Mouse (Mus musculus) CD8-positive naive resting alpha-beta T cell, adult 2 months (primary cell): Measurements from ENCODE around the gene Trim8.

Source experiments
- DNase-seq, 2 experiments: peaks; one replicate each; pipeline ENCODE4 v3.0.0; 2022; ENCODE audit warnings: low read depth in 2 of 2, low spot score in 2 of 2

The Trim8 gene

DNA sequence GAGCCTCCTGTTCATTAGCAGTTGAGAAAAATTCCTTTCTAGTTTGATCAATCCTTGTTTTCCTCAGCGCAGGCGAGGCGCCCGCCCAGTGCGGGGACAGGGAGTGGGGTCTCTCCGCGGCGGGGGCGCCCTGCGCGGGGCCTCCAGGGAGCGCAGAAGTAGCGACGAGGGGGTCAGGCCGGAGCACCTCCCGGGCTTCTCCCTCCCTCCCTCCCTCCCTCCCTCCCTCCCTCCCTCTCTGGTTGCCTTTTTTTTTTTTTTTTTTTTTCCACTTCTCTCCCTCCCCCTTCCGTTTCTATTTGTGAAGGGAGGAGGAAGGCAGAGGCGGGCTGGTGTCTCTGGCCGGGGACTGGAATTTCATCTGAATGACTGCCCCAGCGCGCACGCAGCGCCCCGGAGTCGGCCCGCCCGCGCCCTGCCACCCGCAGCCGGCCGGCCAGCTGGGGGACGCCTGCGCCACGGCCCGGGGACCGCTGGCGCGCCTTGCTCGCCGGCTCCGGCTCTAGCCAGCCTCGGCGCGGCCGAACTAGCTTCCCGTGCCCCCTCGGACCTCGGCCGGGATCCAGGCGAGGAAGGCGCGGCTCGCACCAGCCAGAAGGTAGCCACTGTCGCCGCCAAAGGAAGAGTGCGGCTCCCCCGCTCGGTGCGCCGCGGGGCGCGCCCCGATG, at the start of gene Trim8:
Gene Trim8, plus strand, starts transcription at position 302 of the 668 bp plus-strand sequence.
- peak; percentile 27 to 55 for DNase-seq

DNA sequence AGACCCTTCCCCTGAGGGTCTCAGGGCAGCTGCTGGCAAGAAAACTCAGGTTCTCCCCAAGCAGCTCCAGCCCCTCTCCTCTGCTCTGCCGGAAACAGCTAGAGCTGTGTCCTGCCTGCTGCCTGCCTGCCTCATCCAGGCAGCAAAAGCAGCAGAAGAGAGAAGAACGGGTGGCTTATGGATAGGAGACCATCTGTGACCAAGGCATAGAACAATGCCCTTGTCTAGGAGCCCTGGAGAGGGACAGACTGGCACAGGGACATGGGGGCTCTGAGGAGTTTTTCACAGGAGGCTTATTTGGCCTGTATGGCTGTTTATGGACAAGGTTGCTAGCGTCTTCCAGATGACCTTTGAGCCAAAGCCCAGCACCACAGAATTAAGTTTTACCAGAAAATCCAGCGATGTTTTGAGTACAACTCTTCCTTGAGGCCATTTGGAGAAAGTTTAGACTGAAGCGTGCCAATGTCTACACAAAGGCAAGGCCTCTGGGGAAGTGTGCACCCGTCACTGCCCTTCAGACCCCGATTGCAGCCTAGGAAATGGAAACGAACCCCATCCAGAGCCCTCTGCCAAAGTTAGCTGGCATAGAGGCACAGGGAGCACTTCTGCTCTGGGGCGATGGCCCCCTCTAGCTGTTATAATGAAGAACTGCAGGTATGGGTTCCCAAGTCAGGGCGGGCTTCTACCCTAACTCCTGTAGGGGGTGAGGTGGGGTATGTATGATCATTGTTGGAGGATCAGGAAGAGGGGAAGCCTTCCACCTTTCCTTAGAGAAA, 49.3 kb upstream of the Trim8 start:
- peak; percentile 45 to 57 for DNase-seq

DNA sequence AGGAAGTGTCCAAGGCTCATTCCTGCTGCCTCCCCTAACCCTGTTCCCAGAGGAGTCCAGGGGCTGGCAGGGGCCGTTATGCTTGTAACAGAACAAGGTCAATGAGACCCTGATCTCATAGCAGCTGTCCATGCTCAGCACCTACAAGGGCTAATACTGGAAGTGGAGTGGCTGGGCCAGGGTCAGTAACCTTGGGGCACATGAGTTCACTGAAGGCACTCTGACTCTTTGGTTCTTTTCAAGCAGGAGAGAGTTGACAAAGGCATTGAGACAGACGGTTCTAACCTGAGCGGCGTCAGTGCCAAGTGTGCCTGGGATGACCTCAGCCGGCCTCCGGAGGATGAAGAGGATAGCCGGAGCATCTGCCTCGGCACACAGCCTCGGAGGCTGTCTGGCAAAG, 48.6 kb upstream of the Trim8 start:
- DNase-seq = no peak

DNA sequence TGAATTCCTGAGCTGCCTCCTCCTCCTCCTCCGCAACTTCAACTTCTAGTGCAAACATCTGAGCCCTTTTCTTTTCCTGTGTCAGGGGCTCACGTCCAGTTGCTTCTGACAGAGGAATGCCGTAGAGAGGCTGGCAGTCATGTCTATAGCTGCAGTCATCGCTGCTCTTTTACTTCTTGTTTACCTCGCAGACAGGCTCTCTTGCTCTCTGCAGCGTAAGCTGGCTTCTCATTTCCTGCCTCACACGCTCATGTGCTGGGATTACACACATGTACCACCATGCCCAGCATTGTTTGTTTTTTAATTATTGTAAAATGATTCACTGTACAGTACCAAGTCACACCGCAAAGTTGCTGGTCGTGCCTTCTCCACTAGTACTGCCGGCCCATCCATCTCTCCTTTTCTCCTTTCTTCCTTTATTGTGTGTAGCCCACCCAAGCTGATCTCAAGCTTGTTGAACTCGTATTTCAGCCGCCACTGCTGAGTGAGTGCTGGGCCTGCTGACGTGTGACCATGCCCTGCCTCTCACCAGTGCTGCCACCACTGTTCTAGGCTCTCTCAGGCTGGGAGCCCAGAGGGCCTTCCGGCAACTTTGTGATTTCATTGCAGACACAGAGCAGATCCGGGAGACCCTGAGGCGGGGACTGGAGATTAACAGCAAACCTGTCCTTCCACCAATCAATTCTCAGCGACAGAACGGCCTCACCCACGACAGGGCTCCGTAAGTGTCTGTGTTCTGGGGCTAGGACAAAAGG, 47.2 kb upstream of the Trim8 start:
- DNase-seq = no peak

DNA sequence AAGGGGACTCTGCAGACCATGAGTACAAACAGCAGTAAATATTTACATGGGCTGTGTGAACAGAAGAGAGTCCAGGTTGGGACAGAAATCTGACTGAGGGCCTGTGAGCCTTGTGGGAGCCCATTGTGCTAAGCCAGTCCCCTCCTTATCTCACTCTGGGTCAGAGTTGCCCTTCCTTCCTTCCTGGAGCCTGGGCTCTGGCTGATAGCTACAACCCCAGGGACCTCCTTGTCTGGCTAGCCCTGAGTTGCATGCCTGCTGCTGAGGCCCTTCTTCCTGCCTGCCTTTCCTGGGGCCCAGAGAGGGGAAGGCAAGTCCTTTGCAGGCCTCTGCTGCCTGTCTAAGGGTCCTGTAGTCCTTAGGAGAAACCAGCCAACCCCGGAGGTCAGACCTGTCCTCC, 46.5 kb upstream of the Trim8 start:
- DNase-seq = no peak

DNA sequence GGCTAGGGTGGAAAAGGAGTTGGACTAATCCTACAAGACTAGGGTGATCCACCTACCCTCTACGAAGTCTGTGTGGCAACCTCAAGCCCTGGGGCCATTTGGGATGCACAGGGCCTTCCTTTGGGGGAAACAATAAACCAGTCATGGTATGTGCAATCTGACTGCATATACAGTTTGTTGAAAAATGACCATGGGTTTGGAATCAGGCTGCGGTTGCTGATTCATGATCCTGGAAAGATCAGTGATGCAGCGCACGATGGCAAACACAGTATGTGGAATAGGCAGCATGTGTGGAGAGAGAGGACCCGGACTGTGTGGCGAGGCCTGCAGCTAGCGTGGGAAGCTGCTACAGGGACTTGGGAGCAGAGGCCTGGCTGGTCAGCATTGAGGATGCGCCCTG, 45.9 kb upstream of the Trim8 start:
- no peak for DNase-seq

GRCm38 (mm10) chr19:46456018-46456735, 45.3 kb upstream of the Trim8 start:
- DNase-seq = no peak

DNA sequence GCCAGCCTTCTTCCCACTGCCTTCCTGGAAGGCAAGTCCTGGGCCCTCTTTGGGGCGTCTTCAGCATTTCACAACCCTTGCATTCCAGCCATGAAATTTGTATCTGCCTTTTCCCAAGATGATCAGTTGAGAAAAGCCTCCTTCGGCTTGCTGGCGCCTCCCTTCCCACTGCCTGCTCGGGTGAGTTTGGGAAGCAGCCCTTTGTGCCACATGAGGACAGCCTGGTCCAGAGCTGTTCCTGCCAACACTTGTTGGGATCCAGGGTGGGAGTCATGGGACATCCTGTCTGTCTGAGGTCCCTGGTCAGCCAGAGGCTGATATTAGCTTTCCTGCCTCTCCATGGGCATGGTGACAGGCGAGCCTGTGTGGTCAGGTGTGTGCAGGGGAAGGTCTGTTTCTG, 43.7 kb upstream of the Trim8 start:
- no peak for DNase-seq

DNA sequence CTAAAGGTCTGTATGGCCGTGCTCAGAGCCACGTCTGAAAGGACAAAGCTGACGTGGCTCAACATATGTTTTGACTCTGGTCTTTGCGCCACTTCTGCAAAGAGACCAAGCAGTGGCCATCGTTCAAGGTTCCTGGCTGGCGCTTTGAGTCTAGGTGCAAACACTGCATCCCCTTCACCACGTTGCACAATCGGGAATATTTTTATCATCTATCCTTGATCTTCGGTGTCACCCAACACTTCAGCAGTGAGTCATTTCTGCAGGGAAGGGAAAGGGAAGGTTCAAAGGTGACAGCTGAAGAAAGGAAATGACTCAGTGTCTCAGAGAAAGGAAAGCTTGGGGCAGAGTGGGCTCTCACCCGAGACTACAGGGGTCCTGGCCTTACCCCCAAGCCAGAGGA, 42.2 kb upstream of the Trim8 start:
- DNase-seq = no peak

GRCm38 (mm10) chr19:46459889-46460288, 41.6 kb upstream of the Trim8 start:
- no peak for DNase-seq

GRCm38 (mm10) chr19:46462574-46462973, 38.9 kb upstream of the Trim8 start:
- no peak for DNase-seq

- no peak for DNase-seq
Observed at GRCm38 (mm10) chr19:46463446-46463845, 38.1 kb upstream of the Trim8 start.

DNA sequence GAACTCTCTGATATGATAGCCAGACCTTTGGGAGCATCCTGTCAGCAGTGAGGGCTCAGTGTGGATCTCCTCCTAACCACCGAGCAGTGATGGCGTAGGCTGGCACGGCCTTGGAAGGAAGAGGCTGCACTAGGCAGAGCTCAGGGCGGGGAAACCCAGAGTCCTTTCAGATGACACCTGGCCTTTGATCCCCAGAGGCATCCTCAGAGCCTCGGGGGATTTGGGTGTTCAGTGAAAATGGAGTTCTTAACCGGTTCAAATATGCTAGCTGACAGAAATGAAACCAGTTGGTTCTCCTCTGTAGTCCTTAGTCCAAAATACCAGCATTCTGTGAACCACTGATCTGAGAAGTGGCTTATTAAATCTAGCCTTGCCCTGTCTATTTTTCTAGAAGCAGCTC, 35.3 kb upstream of the Trim8 start:
- DNase-seq = peak in 1 of 2 experiments; percentile 14

DNA sequence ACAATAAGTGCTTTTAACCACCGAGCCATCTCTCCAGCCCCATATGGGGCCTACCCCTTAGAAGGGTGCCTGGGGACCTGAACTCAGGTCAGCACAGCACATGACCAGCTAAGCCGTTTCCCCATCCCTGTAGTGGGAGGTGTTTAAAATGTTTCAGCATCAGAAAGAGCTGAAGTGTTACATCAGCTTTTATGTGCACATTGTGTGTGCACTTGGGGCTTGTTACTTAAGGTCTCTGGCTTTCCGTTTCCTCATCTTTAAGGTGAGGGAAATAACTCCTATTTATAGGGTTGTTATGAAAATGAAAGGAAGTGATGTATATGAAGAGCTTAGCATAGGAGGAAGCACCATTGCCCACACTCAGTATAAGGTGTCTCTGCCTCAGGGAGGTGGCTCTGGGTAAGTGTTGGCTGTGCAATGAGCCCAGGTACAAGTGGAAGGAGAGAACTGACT, 34.4 kb upstream of the Trim8 start:
- no peak for DNase-seq

DNA sequence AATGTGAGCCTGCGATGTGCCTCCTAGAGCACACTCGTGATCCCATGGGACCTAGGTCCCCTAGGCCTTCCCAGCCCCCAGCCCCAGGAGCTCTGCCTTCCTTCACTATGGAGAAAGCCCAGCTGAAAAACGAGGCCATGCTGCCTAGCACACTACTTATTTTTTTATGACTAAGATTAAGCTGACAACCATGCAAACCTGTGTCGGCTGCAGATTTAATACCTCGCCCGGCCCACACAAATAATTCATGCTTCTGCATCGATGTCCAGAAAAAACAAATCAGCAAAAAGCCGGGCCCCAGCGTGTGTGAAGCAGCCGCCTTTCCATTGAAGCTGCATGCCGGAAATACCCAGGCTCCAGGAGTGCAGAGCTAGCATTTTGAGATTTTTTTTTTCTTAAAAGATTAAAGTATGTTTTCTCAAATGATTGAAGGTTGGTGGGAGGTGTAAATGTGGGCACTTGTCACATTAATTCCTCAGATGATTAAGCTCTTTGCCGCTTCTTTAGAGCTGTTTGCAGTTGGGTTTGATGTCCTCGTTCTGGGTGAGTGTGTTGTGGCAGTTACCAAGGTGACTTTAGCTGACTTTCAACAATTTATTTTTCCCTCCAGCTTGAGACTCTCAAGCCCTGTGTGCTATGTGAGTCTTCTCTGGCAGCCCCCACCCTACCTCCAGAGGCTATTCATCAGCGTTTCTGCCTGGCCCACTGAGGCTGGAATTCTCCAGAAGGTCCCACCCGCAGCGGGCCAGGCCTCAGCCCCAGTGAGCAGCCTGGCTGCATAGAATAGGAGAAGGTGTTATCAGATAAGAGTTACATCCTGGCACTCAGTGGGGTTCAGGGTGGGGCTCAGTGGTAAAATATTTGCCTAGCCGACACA, 30.9 kb upstream of the Trim8 start:
- DNase-seq = peak; percentile 34 to 40

GRCm38 (mm10) chr19:46471324-46472093, 30.0 kb upstream of the Trim8 start:
- no peak for DNase-seq

DNA sequence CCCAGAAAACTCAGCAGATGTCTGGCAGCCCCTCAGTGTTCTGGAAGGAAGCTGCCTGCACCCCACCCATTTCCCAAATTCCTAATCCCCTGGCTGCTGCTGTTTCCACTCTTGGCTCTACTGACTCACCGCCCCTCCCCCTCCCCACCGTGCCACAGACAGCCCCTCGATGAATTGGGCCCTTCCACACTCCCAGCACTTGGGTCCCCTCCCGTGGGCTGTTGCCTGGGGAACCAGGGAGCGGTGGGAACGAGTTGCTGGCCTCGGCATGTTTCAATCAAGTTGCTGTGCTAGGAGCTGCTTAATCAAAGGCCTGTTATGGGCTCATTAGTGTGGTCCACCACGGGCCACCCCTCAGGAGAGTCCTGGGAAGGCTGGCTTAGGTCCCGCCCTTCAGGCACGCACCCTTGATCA, 24.1 kb upstream of the Trim8 start:
- DNase-seq = no peak

GRCm38 (mm10) chr19:46478242-46478641, 23.3 kb upstream of the Trim8 start:
- DNase-seq = no peak

DNA sequence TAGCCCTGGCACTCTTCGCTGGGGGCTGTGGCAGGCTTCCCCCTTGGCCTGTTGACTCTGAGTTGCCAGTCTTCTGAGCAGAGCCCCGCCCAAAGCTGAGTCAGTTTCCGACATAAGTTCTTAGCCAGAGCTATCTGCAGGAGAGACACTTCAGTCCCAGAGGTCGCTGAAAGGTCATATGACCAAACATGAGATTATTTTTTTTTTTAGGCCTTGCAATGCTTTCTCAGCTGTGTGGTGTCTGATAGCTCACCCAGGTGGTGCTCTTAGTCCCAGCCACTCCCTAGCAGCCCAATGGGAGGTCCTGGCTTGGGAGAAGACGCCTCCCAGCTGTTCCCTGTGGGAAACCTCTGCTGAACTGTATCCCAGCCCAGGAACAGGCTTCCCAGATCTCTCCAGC, 22.7 kb upstream of the Trim8 start:
- peak; percentile 18 to 26 for DNase-seq
